Mouse (Mus musculus) CH12.LX (cell line): ENCODE measurements around the gene Mycbp. TPM values are rescaled to one million over a fixed set of nuclear protein-coding genes. Genes with fewer than 3 reads are reported as not detected.

Experiments
- DNase-seq: peaks from one replicate; pipeline ENCODE4 v3.0.0-alpha.2; 2013; ENCODE audit errors: extremely low read depth
- H3K27ac ChIP-seq: 2 replicates; pipeline ENCODE4 v1.5.1; 2012; ENCODE audit warnings: low read depth, mild to moderate bottlenecking, control low read depth, moderate library complexity; ENCODE audit not compliant: insufficient read depth
- H3K27me3 ChIP-seq: replicated peaks from 2 replicates; pipeline ENCODE3; 2012; ENCODE audit warnings: inconsistent platforms
- H3K36me3 ChIP-seq, 2 experiments: replicated peaks in 1 of 2; 2 replicates each; pipeline versions ENCODE3 to v1.6.1; 2012; ENCODE audit warnings: inconsistent platforms in 1 of 2, low read length in 1 of 2, mild to moderate bottlenecking in 1 of 2, mixed read lengths in 1 of 2, moderate library complexity in 1 of 2; ENCODE audit not compliant: control insufficient read depth in 1 of 2, insufficient read depth in 1 of 2
- H3K4me1 ChIP-seq, 2 experiments: 2 replicates each; pipeline ENCODE4 v1.6.1; 2012; ENCODE audit warnings: inconsistent platforms in 1 of 2, moderate library complexity in 1 of 2; ENCODE audit not compliant: insufficient read depth in 2 of 2, control insufficient read depth in 1 of 2
- H3K4me2 ChIP-seq: 2 replicates; pipeline ENCODE4 v1.6.1; 2012; ENCODE audit warnings: low read depth, mild to moderate bottlenecking, control low read depth; ENCODE audit not compliant: poor library complexity, insufficient read depth, severe bottlenecking
- H3K4me3 ChIP-seq, 3 experiments: fragments of 150-350 bp in 1 of 3; sonication (generic) in 1 of 3; replicated peaks in 1 of 3; 2 replicates each; pipeline versions ENCODE3 to v1.5.1; 2011 to 2012; ENCODE audit warnings: low read depth in 2 of 3, low read length in 2 of 3, mild to moderate bottlenecking in 2 of 3, moderate library complexity in 2 of 3, control low read depth in 1 of 3, improper control_type of control experiment in 1 of 3, inconsistent platforms in 1 of 3, mixed read lengths in 1 of 3; ENCODE audit not compliant: poor library complexity in 1 of 3
- H3K79me2 ChIP-seq: replicated peaks from 2 replicates; pipeline ENCODE4 v1.6.1; 2012; ENCODE audit warnings: mild to moderate bottlenecking, moderate library complexity; ENCODE audit not compliant: control insufficient read depth, poor library complexity, insufficient read depth, severe bottlenecking; ENCODE audit errors: extremely low read depth
- H3K9ac ChIP-seq: 2 replicates; pipeline ENCODE4 v1.6.1; 2012; ENCODE audit warnings: low read depth, mild to moderate bottlenecking, control low read depth, moderate library complexity; ENCODE audit not compliant: insufficient read depth
- H3K9me3 ChIP-seq: replicated peaks from 2 replicates; pipeline ENCODE3; 2012; ENCODE audit warnings: low read length, inconsistent platforms, mixed read lengths
- CHD1 ChIP-seq: IDR thresholded peaks from 2 replicates; pipeline ENCODE4 v1.6.1; 2012; ENCODE audit warnings: low read depth, low read length, improper control_type of control experiment, inconsistent platforms
- CHD2 ChIP-seq: IDR thresholded peaks from 2 replicates; pipeline ENCODE4 v1.6.1; 2011; ENCODE audit warnings: low read length, improper control_type of control experiment
- CTCF ChIP-seq, 2 experiments: IDR thresholded peaks in 1 of 2; conservative IDR thresholded peaks in 1 of 2; 2 replicates each; pipeline ENCODE4 v1.5.1; 2011 to 2012; ENCODE audit warnings: low read depth in 2 of 2, low read length in 2 of 2, improper control_type of control experiment in 1 of 2, inconsistent platforms in 1 of 2, mild to moderate bottlenecking in 1 of 2, moderate library complexity in 1 of 2
- IRF4 ChIP-seq: IDR thresholded peaks from 2 replicates; pipeline ENCODE4 v1.6.1; 2014; ENCODE audit warnings: low read depth, mild to moderate bottlenecking, inconsistent platforms, low read length, improper control_type of control experiment
- JUN ChIP-seq: IDR thresholded peaks from 2 replicates; pipeline ENCODE4 v1.6.1; 2011; ENCODE audit warnings: low read depth, mild to moderate bottlenecking, low read length, improper control_type of control experiment, moderate library complexity; ENCODE audit not compliant: insufficient read depth
- KAT2A ChIP-seq: IDR thresholded peaks from 2 replicates; pipeline ENCODE4 v1.6.1; 2012; ENCODE audit warnings: low read length, improper control_type of control experiment, inconsistent platforms; ENCODE audit not compliant: insufficient replicate concordance
- MAFK ChIP-seq: IDR thresholded peaks from 2 replicates; pipeline ENCODE4 v1.6.1; 2011; ENCODE audit warnings: low read length, improper control_type of control experiment; ENCODE audit not compliant: insufficient replicate concordance
- MAX ChIP-seq: IDR thresholded peaks from 2 replicates; pipeline ENCODE4 v1.6.1; 2011; ENCODE audit warnings: low read length, improper control_type of control experiment
- MAZ ChIP-seq: IDR thresholded peaks from 2 replicates; pipeline ENCODE4 v1.6.1; 2012; ENCODE audit warnings: low read depth, mild to moderate bottlenecking, inconsistent platforms, low read length, improper control_type of control experiment, moderate library complexity
- MEF2A ChIP-seq: IDR thresholded peaks from 2 replicates; pipeline ENCODE4 v1.6.1; 2014; ENCODE audit warnings: low read depth, mild to moderate bottlenecking, inconsistent platforms, low read length, improper control_type of control experiment, borderline replicate concordance
- MXI1 ChIP-seq: IDR thresholded peaks from 2 replicates; pipeline ENCODE4 v1.6.1; 2011; ENCODE audit warnings: mild to moderate bottlenecking, low read depth, low read length, improper control_type of control experiment
- MYC ChIP-seq: IDR thresholded peaks from 2 replicates; pipeline ENCODE4 v1.6.1; 2011; ENCODE audit warnings: low read depth, mild to moderate bottlenecking, improper control_type of control experiment, low read length
- NELFE ChIP-seq: IDR thresholded peaks from 2 replicates; pipeline ENCODE4 v1.6.1; 2011; ENCODE audit warnings: low read depth, low read length, improper control_type of control experiment
- NRF1 ChIP-seq: IDR thresholded peaks from 2 replicates; pipeline ENCODE4 v1.6.1; 2014; ENCODE audit warnings: low read depth, mild to moderate bottlenecking, inconsistent platforms, low read length, improper control_type of control experiment, moderate library complexity
- PAX5 ChIP-seq: IDR thresholded peaks from 2 replicates; pipeline ENCODE4 v1.6.1; 2012; ENCODE audit warnings: low read length, inconsistent platforms, mixed read lengths
- POLR2A ChIP-seq: IDR thresholded peaks from 2 replicates; pipeline ENCODE4 v1.6.1; 2011; ENCODE audit warnings: low read depth, mild to moderate bottlenecking, improper control_type of control experiment, low read length
- POLR2AphosphoS2 ChIP-seq: IDR thresholded peaks from 2 replicates; pipeline ENCODE4 v1.6.1; 2011; ENCODE audit warnings: low read depth, low read length, improper control_type of control experiment
- RAD21 ChIP-seq: IDR thresholded peaks from 2 replicates; pipeline ENCODE4 v1.6.1; 2011; ENCODE audit warnings: low read depth, mild to moderate bottlenecking, low read length, improper control_type of control experiment, moderate library complexity
- SIN3A ChIP-seq: IDR thresholded peaks from 2 replicates; pipeline ENCODE4 v1.6.1; 2012; ENCODE audit warnings: low read length, improper control_type of control experiment, inconsistent platforms
- SMC3 ChIP-seq: IDR thresholded peaks from 2 replicates; pipeline ENCODE4 v1.6.1; 2011; ENCODE audit warnings: low read depth, low read length, improper control_type of control experiment
- TBP ChIP-seq: conservative IDR thresholded peaks from 2 replicates; pipeline ENCODE4 v1.6.1; 2011; ENCODE audit warnings: low read depth, low read length, improper control_type of control experiment
- TCF12 ChIP-seq: IDR thresholded peaks from 2 replicates; pipeline ENCODE4 v1.6.1; 2014; ENCODE audit warnings: low read depth, mild to moderate bottlenecking, inconsistent platforms, low read length, improper control_type of control experiment
- UBTF ChIP-seq: IDR thresholded peaks from 2 replicates; pipeline ENCODE4 v1.6.1; 2012; ENCODE audit warnings: low read depth, mild to moderate bottlenecking, inconsistent platforms, low read length, improper control_type of control experiment, moderate library complexity
- USF1 ChIP-seq: IDR thresholded peaks from 2 replicates; pipeline ENCODE4 v1.6.1; 2014; ENCODE audit warnings: low read depth, mild to moderate bottlenecking, inconsistent platforms, low read length, improper control_type of control experiment
- ZC3H11A ChIP-seq: IDR thresholded peaks from 2 replicates; pipeline ENCODE4 v1.6.1; 2012; ENCODE audit warnings: low read depth, mild to moderate bottlenecking, inconsistent platforms, low read length, improper control_type of control experiment
- ZKSCAN1 ChIP-seq: IDR thresholded peaks from 2 replicates; pipeline ENCODE4 v1.6.1; 2012; ENCODE audit warnings: low read depth, inconsistent platforms, low read length, improper control_type of control experiment, borderline replicate concordance
- ZMIZ1 ChIP-seq: IDR thresholded peaks from 2 replicates; pipeline ENCODE4 v1.6.1; 2012; ENCODE audit warnings: low read depth, mild to moderate bottlenecking, inconsistent platforms, low read length, improper control_type of control experiment
- ZNF384 ChIP-seq: IDR thresholded peaks from 2 replicates; pipeline ENCODE4 v1.6.1; 2012; ENCODE audit warnings: low read depth, low read length, improper control_type of control experiment, inconsistent platforms
- dilution Hi-C: fragments of 300-500 bp; cut with MboI; formaldehyde crosslinking; loops from 2 replicates; pipeline ENCODE4 v1.14.3; 2020; ENCODE audit warnings: low sequenced_read_pairs; ENCODE audit not compliant: extremely low pct_unique_long_range_greater_than_20kb, extremely low pct_ligation_motif_present
- in situ Hi-C: fragments of 300-500 bp; cut with MboI; formaldehyde crosslinking; loops from 3 replicates; pipeline ENCODE4 v1.14.3; 2019; ENCODE audit warnings: low sequenced_read_pairs, low pct_ligation_motif_present, low pct_unique_long_range_greater_than_20kb, mixed read lengths
- polyA plus RNA-seq: library from polyadenylated mRNA; unstranded; fragments of >175 nt; gene quantifications from 2 replicates; pipeline ENCODE4 v1.2.1, GENCODE M21; 2012; ENCODE audit warnings: low read depth; ENCODE audit not compliant: insufficient read length
- total RNA-seq, 2 experiments: library from RNA; depleted of rRNA; stranded (reverse); fragments of 300-350 nt in 1 of 2; fragments of >200 nt in 1 of 2; gene quantifications; 2 replicates each; pipeline ENCODE4 v1.2.3; 2012 to 2014

The Mycbp gene
- total and polyA plus RNA-seq, 3 experiments: 33.8 to 54.4 (median 46.9) TPM

DNA sequence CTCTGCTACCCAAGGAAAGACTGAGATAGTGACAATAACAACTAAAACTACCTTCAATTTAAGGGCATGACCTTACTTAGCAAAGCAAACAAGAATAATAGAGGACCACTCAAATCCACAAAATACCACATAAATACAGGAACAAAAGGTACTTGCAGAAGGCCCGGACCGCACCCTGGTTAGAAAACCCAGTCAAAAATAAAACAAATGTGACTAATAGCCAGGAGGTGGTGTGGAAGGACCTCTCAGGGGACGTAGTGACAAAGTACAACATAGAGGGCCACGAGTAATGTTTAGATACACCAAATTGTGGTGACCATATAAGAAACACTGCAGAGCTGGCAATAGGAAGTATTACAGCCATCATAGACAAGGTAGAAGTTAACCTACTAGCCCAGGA, 10.3 kb upstream of the Mycbp start:
- Histone ChIP-seq H3K36me3 (peaks cover 0 to 2% of the 10 kb centered on the region in 2 experiments), H3K4me1 (no peaks in the 10 kb centered on the region), H3K79me2 (no peaks in the 10 kb centered on the region), H3K4me2 (no peak overlapping the region), H3K9ac (no peak overlapping the region), H3K9me3 (no peaks in the 10 kb centered on the region), H3K4me3 (no peak overlapping the region), H3K27me3 (peaks cover 8% of the 10 kb centered on the region), H3K27ac (no peak overlapping the region)
- in situ Hi-C loops: no loop called here
- DNase-seq: no peak
- dilution Hi-C loops: no loop called here
- TF ChIP-seq MEF2A (no peak), KAT2A (no peak), USF1 (no peak), PAX5 (no peak), SIN3A (no peak), TCF12 (no peak), ZC3H11A (no peak)

DNA sequence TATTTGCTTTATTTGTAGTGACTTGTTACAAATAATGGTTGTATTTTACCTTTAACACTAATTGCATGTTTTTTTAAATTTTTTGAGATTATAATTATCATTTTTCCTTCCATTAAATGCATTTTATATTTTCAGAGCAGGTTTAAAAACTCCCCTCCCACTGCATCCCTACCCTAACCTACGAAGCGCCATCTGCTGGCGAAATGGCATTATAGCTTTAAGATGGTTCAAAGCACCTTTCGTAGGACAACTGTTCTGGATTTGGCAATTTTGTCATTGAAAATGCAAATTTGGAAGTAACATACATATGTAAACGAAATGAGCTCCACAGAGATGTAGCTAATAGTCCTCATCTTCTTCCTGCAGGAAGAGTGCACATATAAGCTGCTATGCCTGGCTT, 5.9 kb upstream of the Mycbp start:
- Histone ChIP-seq H3K27me3 (no peaks in the 10 kb centered on the region), H3K4me1 (peaks cover 0 to 5% of the 10 kb centered on the region in 2 experiments; a peak in 2 of 4 replicates), H3K27ac (no peak overlapping the region), H3K36me3 (peaks cover 0 to 2% of the 10 kb centered on the region in 2 experiments), H3K4me2 (no peak overlapping the region), H3K4me3 (no peak overlapping the region)
- in situ Hi-C loops (no loop called here), dilution Hi-C loops (no loop called here)
- TF ChIP-seq KAT2A (no peak), CHD1 (no peak), NELFE (no peak), MYC (no peak), CTCF (conservative IDR thresholded peaks at IDR 0.05 in 1 of 2, IDR thresholded peaks at IDR 0.05 in 1 of 2; ENCODE audit: low read depth in 2 of 2, low read length in 2 of 2) (peak; percentile 69 to 76), RAD21 (peak; percentile 40), SMC3 (peak; percentile 77), MAZ (no peak), ZKSCAN1 (no peak)
- TF ChIP-seq, all 38 proteins: peak for 3
- DNase-seq: peak; percentile 56
- H3K9me3 ChIP-seq: no peaks in the 10 kb centered on the region
- no peaks in the 10 kb centered on the region for H3K79me2 ChIP-seq
- no peak overlapping the region for H3K9ac ChIP-seq

DNA sequence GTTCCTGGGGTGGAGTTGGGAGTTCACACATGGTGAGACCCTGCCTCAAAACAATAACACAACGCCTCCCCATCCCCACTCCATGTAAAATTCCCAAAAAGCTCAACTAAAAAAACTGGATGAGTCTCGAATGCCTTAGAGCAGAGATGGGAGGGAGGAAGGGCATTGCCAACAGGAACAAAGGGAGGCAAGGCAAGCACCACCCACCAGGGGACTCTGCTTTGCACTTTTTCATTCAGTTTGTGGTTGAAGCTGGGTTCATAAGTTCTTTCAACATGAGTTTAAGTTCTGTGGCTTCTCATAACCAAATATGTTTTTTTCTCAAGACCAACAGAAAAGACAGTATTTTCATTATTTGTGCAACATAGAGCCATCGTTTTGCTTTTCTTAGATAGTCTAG, 1.2 kb upstream of the Mycbp start:
- Histone ChIP-seq H3K79me2 (peaks cover 2% of the 10 kb centered on the region), H3K4me1 (peaks cover 0 to 26% of the 10 kb centered on the region in 2 experiments; a peak in 3 of 4 replicates), H3K27ac (no peak overlapping the region), H3K36me3 (peaks cover 0 to 13% of the 10 kb centered on the region in 2 experiments), H3K4me3 (no peak overlapping the region), H3K27me3 (no peaks in the 10 kb centered on the region), H3K9me3 (no peaks in the 10 kb centered on the region), H3K9ac (no peak overlapping the region), H3K4me2 (no peak overlapping the region)
- DNase-seq: peak; percentile 33
- dilution Hi-C loops: no loop called here
- TF ChIP-seq TBP (no peak), ZMIZ1 (no peak), IRF4 (no peak), USF1 (no peak), MAX (no peak), MAFK (no peak), POLR2AphosphoS2 (no peak), CHD2 (no peak), PAX5 (no peak), UBTF (no peak), NRF1 (no peak), SMC3 (no peak), TCF12 (no peak), ZNF384 (no peak), MXI1 (no peak), JUN (no peak), MEF2A (no peak), KAT2A (no peak), SIN3A (no peak), POLR2A (no peak)
- in situ Hi-C loops: no loop called here
